Mouse (Mus musculus): ENCODE measurements at regions not wholly inside any gene's neighbourhood (a gene's known extent, or its start where the extent isn't known, plus 50 kb on each side); places are given as distances from the start of the nearest gene placed in this dataset.

DNA sequence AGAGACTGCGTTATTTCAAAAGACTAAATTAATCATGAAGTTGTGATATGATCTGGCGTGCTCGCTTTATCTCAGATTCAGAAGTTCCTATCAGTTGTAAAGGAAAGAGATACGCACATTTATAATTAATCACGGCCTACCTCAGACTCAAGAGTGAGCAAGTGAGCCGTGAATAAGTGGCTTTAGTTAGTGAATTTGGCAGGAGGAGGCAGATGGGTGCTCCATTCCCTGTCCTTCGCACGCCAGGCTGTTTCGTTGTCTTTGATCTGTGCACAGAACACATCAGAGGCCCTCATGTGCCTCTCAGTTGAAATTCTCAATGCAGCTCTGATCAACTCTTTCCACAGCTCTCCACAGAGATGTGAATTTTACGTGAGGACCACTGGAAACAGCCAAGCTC is 140.4 kb upstream of the Fam241a start:
- no peak for TF ChIP-seq POLR2A (IDR thresholded peaks at IDR 0.05; ENCODE audit: control insufficient read depth, extremely low read depth, insufficient read depth, low read length, poor library complexity)
- TF ChIP-seq CTCF (IDR thresholded peaks at IDR 0.05; ENCODE audit: borderline replicate concordance, control insufficient read depth, extremely low read depth, insufficient read depth, low read length, poor library complexity): no peak

Measured in thymus, adult 2 months (tissue).